26 mouse cellular contexts compared by ENCODE assay signal in genomic region chr5:123440664-123441063, GRCm38 (mm10). TPM values are rescaled to one million over a fixed set of nuclear protein-coding genes. Genes with fewer than 3 reads are reported as not detected.
DNase-seq lines count a peak whose midpoint lies in the region; ATAC-seq and TF ChIP-seq lines count a peak whose summit lies in the region.
"Had no signal": no experiment of that assay in that cellular context is flagged by ENCODE, and none has a peak within 500 bp of the region (broad histone marks: within the 10 kb centered on the region; RNA-seq: fewer than 3 reads in every experiment).

No protein-coding gene starts in this region.

- 0 out of 2 replicates have a peak, but pooled peaks cover 3% of the 10 kb centered on the region for H3K4me1 ChIP-seq in hindbrain, postnatal 0 days (ENCODE audit: insufficient read depth, low read length)
- peaks cover 11% of the 10 kb centered on the region for H3K4me1 ChIP-seq in hindbrain, embryonic 13.5 days (replicated peaks)
- no peaks in the 10 kb centered on the region for H3K4me1 ChIP-seq in midbrain, embryonic 14.5 days (ENCODE audit: control insufficient read depth, insufficient read depth, low read length)
- peaks cover 5% of the 10 kb centered on the region for H3K4me1 ChIP-seq in midbrain, embryonic 16.5 days (ENCODE audit: control insufficient read depth, insufficient read depth, low read length)
- peaks cover 4% of the 10 kb centered on the region; the same call in 1 of the 2 replicates for H3K4me1 ChIP-seq in cortical plate, adult 2 months (ENCODE audit: control insufficient read depth, insufficient read depth, low read length)

- no peak overlapping the region for H3K27ac ChIP-seq in hindbrain, postnatal 0 days
- no peak overlapping the region for H3K27ac ChIP-seq in hindbrain, embryonic 13.5 days
- no peak overlapping the region for H3K27ac ChIP-seq in midbrain, embryonic 14.5 days (replicated peaks; ENCODE audit: low read depth, low read length)
- no peak overlapping the region for H3K27ac ChIP-seq in midbrain, embryonic 16.5 days (ENCODE audit: low read length)
- H3K27ac ChIP-seq in cortical plate, adult 2 months (ENCODE audit: insufficient read depth, low read length) = no peak overlapping the region
- H3K27ac ChIP-seq: embryonic facial prominence, embryonic 12.5 days; forebrain, embryonic 15.5 days; heart, embryonic 13.5 days; hindbrain, embryonic 15.5 days; neural tube, embryonic 12.5 days had no signal

- no peaks in the 10 kb centered on the region for H3K27me3 ChIP-seq in hindbrain, postnatal 0 days (ENCODE audit: insufficient read depth, low read length)
- H3K27me3 ChIP-seq in hindbrain, embryonic 13.5 days = no peaks in the 10 kb centered on the region
- no peaks in the 10 kb centered on the region for H3K27me3 ChIP-seq in midbrain, embryonic 14.5 days (ENCODE audit: control insufficient read depth, insufficient read depth, low read length)
- H3K27me3 ChIP-seq in midbrain, embryonic 16.5 days (ENCODE audit: control insufficient read depth, insufficient read depth, low read depth, low read length) = no peaks in the 10 kb centered on the region
- H3K27me3 ChIP-seq: embryonic facial prominence, embryonic 12.5 days; forebrain, embryonic 15.5 days; heart, embryonic 13.5 days; hindbrain, embryonic 15.5 days; neural tube, embryonic 12.5 days had no signal

- peaks cover 28% of the 10 kb centered on the region for H3K36me3 ChIP-seq in hindbrain, postnatal 0 days (ENCODE audit: insufficient read depth, low read length)
- peaks cover 42% of the 10 kb centered on the region for H3K36me3 ChIP-seq in hindbrain, embryonic 13.5 days
- peaks cover 34% of the 10 kb centered on the region for H3K36me3 ChIP-seq in midbrain, embryonic 14.5 days (ENCODE audit: control insufficient read depth, insufficient read depth, low read length)
- peaks cover 21% of the 10 kb centered on the region for H3K36me3 ChIP-seq in midbrain, embryonic 16.5 days (ENCODE audit: control insufficient read depth, insufficient read depth, low read length)

- no peak for ATAC-seq in hindbrain, postnatal 0 days
- no peak for ATAC-seq in hindbrain, embryonic 13.5 days (ENCODE audit: low FRiP score)
- no peak for ATAC-seq in midbrain, embryonic 14.5 days (ENCODE audit: low FRiP score, low TSS enrichment)
- ATAC-seq in midbrain, embryonic 16.5 days = no peak
- ATAC-seq: forebrain, embryonic 15.5 days had no signal

- H3K4me2 ChIP-seq in hindbrain, postnatal 0 days (ENCODE audit: low read depth, low read length) = no peak overlapping the region
- H3K4me2 ChIP-seq in hindbrain, embryonic 13.5 days = no peak overlapping the region
- no peak overlapping the region for H3K4me2 ChIP-seq in midbrain, embryonic 14.5 days (ENCODE audit: low read length)
- no peak overlapping the region for H3K4me2 ChIP-seq in midbrain, embryonic 16.5 days (ENCODE audit: low read length)
- H3K4me2 ChIP-seq: embryonic facial prominence, embryonic 12.5 days; forebrain, embryonic 15.5 days; heart, embryonic 13.5 days; hindbrain, embryonic 15.5 days; neural tube, embryonic 12.5 days had no signal

- WGBS in hindbrain, postnatal 0 days = 47% methylated on average over 4 of the region's 4 CpGs
- WGBS in hindbrain, embryonic 13.5 days = 75% methylated on average over 4 of the region's 4 CpGs
- 70% methylated on average over 4 of the region's 4 CpGs for WGBS in midbrain, embryonic 14.5 days
- WGBS in midbrain, embryonic 16.5 days = 63% methylated on average over 4 of the region's 4 CpGs

- peak; percentile 38 to 42 for DNase-seq in cerebellum, postnatal 10 days
- no peak for DNase-seq in cerebellum, adult 8-10 months
- peak; percentile 65 for DNase-seq in hindbrain, postnatal 0 days (ENCODE audit: low spot score)
- peak; percentile 41 for DNase-seq in midbrain, embryonic 14.5 days
- DNase-seq in Muller cell, postnatal 12 days (ENCODE audit: inconsistent ontology term) = no peak
- DNase-seq: heart, postnatal 36 days; kidney, adult 11 months; liver; lung, adult 18-20 months; spleen, adult 18-20 months; thymus, adult 18-20 months had no signal

- no peak for TF ChIP-seq POLR2A in cortical plate, adult 2 months (IDR thresholded peaks at IDR 0.05; ENCODE audit: extremely low read depth, insufficient read depth, low read length)

- H3K4me3 ChIP-seq in hindbrain, postnatal 0 days (ENCODE audit: low read length) = no peak overlapping the region
- no peak overlapping the region for H3K4me3 ChIP-seq in hindbrain, embryonic 13.5 days
- H3K4me3 ChIP-seq in midbrain, embryonic 14.5 days (replicated peaks; ENCODE audit: low read depth, low read length) = no peak overlapping the region
- H3K4me3 ChIP-seq in midbrain, embryonic 16.5 days (ENCODE audit: low read depth, low read length) = no peak overlapping the region
- no peak overlapping the region for H3K4me3 ChIP-seq in cortical plate, adult 2 months (ENCODE audit: insufficient read depth, low read length)
- H3K4me3 ChIP-seq: embryonic facial prominence, embryonic 12.5 days; forebrain, embryonic 15.5 days; heart, embryonic 13.5 days; hindbrain, embryonic 15.5 days; neural tube, embryonic 12.5 days had no signal

- H3K9me3 ChIP-seq in hindbrain, postnatal 0 days (ENCODE audit: low read length) = no peaks in the 10 kb centered on the region
- no peaks in the 10 kb centered on the region for H3K9me3 ChIP-seq in hindbrain, embryonic 13.5 days
- no peaks in the 10 kb centered on the region for H3K9me3 ChIP-seq in midbrain, embryonic 14.5 days (ENCODE audit: control insufficient read depth, low read length)
- no peaks in the 10 kb centered on the region for H3K9me3 ChIP-seq in midbrain, embryonic 16.5 days (replicated peaks; ENCODE audit: control insufficient read depth, low read length, poor library complexity, severe bottlenecking)
- H3K9me3 ChIP-seq: embryonic facial prominence, embryonic 12.5 days; forebrain, embryonic 15.5 days; heart, embryonic 13.5 days; hindbrain, embryonic 15.5 days; neural tube, embryonic 12.5 days had no signal

- peak; percentile 62 for TF ChIP-seq CTCF in hindbrain, postnatal 0 days (IDR thresholded peaks at IDR 0.05; ENCODE audit: low read depth)
- peak; percentile 28; the same call in 1 of the 2 replicates for TF ChIP-seq CTCF in cortical plate, adult 2 months (IDR thresholded peaks at IDR 0.05; ENCODE audit: extremely low read depth, insufficient read depth, low read length)

- H3K9ac ChIP-seq in hindbrain, postnatal 0 days (replicated peaks; ENCODE audit: low read length) = no peak overlapping the region
- H3K9ac ChIP-seq in hindbrain, embryonic 13.5 days = no peak overlapping the region
- no peak overlapping the region for H3K9ac ChIP-seq in midbrain, embryonic 14.5 days (replicated peaks; ENCODE audit: low read length)
- no peak overlapping the region for H3K9ac ChIP-seq in midbrain, embryonic 16.5 days (ENCODE audit: low read depth, low read length)
- H3K9ac ChIP-seq: embryonic facial prominence, embryonic 12.5 days; forebrain, embryonic 15.5 days; heart, embryonic 13.5 days; hindbrain, embryonic 15.5 days; neural tube, embryonic 12.5 days had no signal

RNA-seq across cellular contexts. Expression of gene Mlxip, which starts 46.1 kb away (rescaled TPM):
- total RNA-seq in hindbrain, postnatal 0 days (2014; rRNA removed) = 16.8 and 17.9 TPM in 2 replicates
- 8.7 and 12.5 TPM in 2 replicates for polyA plus RNA-seq in hindbrain, postnatal 0 days (2015; fragmentation: Nextera tagmentation; extraction: Ambion mirVana)
- 18.4 and 19.5 TPM in 2 replicates for polyA plus RNA-seq in hindbrain, embryonic 13.5 days (2015; fragmentation: Nextera tagmentation; extraction: Ambion mirVana)
- polyA plus RNA-seq in midbrain, embryonic 14.5 days (2014; fragmentation: Nextera tagmentation; extraction: Ambion mirVana) = 18.7 and 23.0 TPM in 2 replicates
- 15.5 and 19.0 TPM in 2 replicates for polyA plus RNA-seq in midbrain, embryonic 16.5 days (2015; fragmentation: Nextera tagmentation; extraction: Ambion mirVana)
- 17.5 and 19.6 TPM in 2 replicates for polyA plus RNA-seq in cortical plate, adult 2 months (2012; rRNA removed)

RNA-seq across cellular contexts. Expression of gene Lrrc43, which starts 48.4 kb away (rescaled TPM):
- total RNA-seq in hindbrain, postnatal 0 days (2014; rRNA removed) = 0.10 TPM in 1 of 2 replicates, not detected in the other
- 0.88 and 0.98 TPM in 2 replicates for polyA plus RNA-seq in hindbrain, postnatal 0 days (2015; fragmentation: Nextera tagmentation; extraction: Ambion mirVana)
- polyA plus RNA-seq in hindbrain, embryonic 13.5 days (2015; fragmentation: Nextera tagmentation; extraction: Ambion mirVana) = 0.16 and 0.22 TPM in 2 replicates
- polyA plus RNA-seq in midbrain, embryonic 14.5 days (2014; fragmentation: Nextera tagmentation; extraction: Ambion mirVana) = 0.20 and 0.41 TPM in 2 replicates
- polyA plus RNA-seq in midbrain, embryonic 16.5 days (2015; fragmentation: Nextera tagmentation; extraction: Ambion mirVana) = 0.76 and 1.4 TPM in 2 replicates
- polyA plus RNA-seq in cortical plate, adult 2 months (2012; rRNA removed) = 1.1 TPM in 2 replicates
- total RNA-seq: adrenal gland, adult 2 months; gastrocnemius, adult 18-20 months; granulocyte monocyte progenitor cell, adult 5-6 weeks; heart, postnatal 36 days had no signal
- polyA plus RNA-seq: adrenal gland, adult 2 months; embryonic facial prominence, embryonic 12.5 days; heart, embryonic 13.5 days; neural tube, embryonic 12.5 days; stomach, embryonic 14.5 days had no signal

RNA-seq across cellular contexts. Expression of gene Il31, which starts 48.6 kb away (rescaled TPM):
- total RNA-seq in hindbrain, postnatal 0 days (2014; rRNA removed) = not detected in 2 replicates
- polyA plus RNA-seq in hindbrain, postnatal 0 days (2015; fragmentation: Nextera tagmentation; extraction: Ambion mirVana) = not detected in 2 replicates
- not detected in 2 replicates for polyA plus RNA-seq in hindbrain, embryonic 13.5 days (2015; fragmentation: Nextera tagmentation; extraction: Ambion mirVana)
- polyA plus RNA-seq in midbrain, embryonic 14.5 days (2014; fragmentation: Nextera tagmentation; extraction: Ambion mirVana) = not detected in 2 replicates
- not detected in 2 replicates for polyA plus RNA-seq in midbrain, embryonic 16.5 days (2015; fragmentation: Nextera tagmentation; extraction: Ambion mirVana)
- polyA plus RNA-seq in cortical plate, adult 2 months (2012; rRNA removed) = not detected in 2 replicates
- total RNA-seq: adrenal gland, adult 2 months; gastrocnemius, adult 18-20 months; granulocyte monocyte progenitor cell, adult 5-6 weeks; heart, postnatal 36 days; layer of hippocampus, adult 18-20 months; left cerebral cortex, adult 18-20 months; left cerebral cortex, postnatal 4 days had no signal
- polyA plus RNA-seq: adrenal gland, adult 2 months; embryonic facial prominence, embryonic 12.5 days; forebrain, embryonic 15.5 days; heart, embryonic 13.5 days; hindbrain, embryonic 15.5 days; neural tube, embryonic 12.5 days; stomach, embryonic 14.5 days had no signal

Comparison
In these comparisons a context has a peak if more than half of its experiments do, and no peak if none do; other contexts are left out.
1. DNase-seq: peak in cerebellum, postnatal 10 days (2 of 2), hindbrain, postnatal 0 days (single experiment) and midbrain, embryonic 14.5 days (single experiment); none in cerebellum, adult 8-10 months (single experiment) and Muller cell, postnatal 12 days (single experiment).